Mouse (Mus musculus) thymus, postnatal 10 days (tissue): ENCODE measurements around the gene Rpa1.

ENCODE experiments used
- DNase-seq, 2 experiments: peaks; one replicate each; pipeline ENCODE4 v3.0.0; 2021; ENCODE audit warnings: low spot score in 2 of 2

Gene Rpa1

GRCm38 (mm10) chr11:75262791-75263190 lies 85.3 kb downstream of the Rpa1 start:
- no peak for DNase-seq

GRCm38 (mm10) chr11:75262181-75262580 lies 85.9 kb downstream of the Rpa1 start:
- DNase-seq = no peak

DNA sequence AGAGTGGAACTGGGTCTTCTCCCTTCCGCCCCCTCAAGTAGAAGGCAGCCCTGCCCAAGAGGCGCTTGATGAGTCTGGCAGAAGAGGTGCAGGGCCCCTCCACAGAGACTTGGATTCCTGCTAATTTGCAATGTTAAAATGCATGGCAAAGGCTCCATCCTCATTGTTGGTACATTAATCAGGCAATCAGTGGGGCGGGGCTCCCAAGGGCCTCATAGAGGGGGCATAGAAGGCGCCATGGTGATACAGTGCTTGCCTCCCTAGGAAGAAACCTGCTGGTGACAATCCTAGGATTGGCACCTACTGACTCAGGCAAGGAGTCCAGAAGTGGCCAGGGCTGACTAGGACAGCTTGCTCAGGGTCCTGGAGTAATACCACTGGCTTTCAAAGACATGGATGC lies 86.4 kb downstream of the Rpa1 start:
- DNase-seq = no peak

DNA sequence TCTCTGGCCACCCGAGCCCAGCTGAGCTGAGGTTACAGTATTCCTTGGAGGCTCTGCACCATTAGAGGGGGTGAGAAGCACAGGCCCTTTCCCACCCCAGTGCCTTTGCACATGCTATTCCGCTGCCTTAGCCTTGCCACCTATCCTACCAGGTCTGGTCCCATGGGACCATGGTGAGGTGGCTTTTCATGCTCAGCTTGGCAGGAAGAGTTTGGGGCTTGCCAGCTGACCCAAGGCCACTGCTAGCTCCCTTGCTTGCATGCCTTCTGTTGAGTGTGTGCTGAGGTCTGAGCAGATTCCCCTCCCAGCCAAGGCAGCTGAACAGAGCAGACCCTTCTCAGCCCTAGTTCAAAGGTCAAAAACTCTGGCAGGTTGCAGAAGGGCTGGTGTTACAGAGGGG lies 87.1 kb downstream of the Rpa1 start:
- DNase-seq = no peak

DNA sequence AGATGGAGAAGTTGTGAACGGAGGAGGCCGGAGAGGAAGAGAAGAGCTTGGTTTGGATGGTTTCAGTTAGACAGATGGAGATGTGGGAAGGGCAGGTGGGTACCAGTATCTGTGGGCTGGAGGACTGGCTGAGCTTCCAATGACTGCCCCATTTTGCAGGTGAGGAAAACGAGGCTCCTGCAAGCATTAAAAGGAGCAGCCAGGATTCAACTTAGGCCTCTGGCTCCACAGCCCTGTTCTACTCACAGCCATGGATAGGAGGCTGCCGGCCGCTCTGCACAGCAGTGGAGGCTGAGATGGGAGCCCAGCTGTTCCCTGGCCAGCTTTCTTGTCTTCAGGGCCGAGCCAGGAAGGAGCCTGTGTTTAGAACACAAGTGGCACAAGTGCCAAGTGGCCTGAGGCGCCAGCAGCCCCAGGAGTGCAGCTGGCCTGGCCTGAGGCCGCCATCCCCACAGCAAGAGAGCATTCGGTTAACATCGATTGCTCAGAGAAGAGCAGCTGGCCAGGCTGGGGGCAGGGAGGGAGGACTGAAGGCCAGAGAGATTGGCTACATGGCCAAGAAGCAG lies 88.0 kb downstream of the Rpa1 start:
- DNase-seq = no peak

DNA sequence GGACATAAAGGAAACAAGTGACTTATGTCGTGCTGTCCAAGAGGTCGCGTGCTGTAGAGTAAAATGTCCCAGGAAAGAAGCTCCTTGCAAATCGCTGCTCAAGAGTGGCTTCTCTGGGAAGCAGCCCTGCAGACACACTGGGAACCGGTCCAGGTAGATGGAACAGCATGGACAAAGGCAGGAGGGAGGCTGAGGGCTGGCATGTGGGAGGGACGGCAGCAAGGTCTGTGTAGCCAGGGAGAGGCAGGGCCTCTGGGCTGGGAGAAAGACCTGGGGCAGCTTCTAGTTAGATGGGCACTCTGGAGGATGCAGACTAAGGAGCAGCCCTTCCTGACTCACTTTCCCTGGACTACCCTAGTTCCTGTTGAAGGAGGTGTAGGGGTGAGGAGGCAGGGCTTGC lies 88.7 kb downstream of the Rpa1 start:
- DNase-seq = no peak

- no peak for DNase-seq
Measured at GRCm38 (mm10) chr11:75257056-75257648, 91.0 kb downstream of the Rpa1 start.

GRCm38 (mm10) chr11:75255330-75255729 lies 92.8 kb downstream of the Rpa1 start:
- no peak for DNase-seq

DNA sequence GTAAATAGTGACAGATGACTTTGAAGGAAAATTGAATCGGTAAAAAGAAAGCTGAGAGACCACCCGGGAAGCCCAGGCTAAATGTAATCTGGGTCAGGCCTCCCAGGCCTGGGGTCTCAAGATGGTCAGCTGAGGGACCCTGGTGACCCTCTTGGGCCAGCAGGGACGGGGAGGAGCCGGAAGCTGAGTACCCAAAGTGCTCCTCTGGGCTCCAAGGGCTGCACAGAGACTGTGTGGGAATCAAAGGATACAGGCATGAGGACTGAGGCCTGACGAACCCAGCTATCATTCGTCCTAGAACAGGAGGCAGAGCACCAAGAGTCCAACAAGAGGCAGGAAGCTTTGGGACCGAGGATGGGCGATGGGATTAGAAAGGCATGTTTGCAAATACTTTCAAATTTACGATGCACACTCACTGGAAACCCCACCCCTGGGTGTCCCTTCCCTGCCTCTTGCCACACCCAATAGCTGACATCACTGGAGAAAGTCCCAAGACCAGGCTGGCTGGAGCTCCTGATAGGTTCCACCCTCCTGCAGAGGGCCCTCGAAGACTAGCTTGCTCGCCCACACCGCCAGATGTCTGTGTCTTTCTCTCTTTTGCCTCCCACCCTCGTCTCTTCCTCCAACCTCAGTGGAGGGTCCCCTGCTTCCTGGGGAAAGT lies 93.7 kb downstream of the Rpa1 start:
- DNase-seq = peak in 1 of 2 experiments; percentile 18

DNA sequence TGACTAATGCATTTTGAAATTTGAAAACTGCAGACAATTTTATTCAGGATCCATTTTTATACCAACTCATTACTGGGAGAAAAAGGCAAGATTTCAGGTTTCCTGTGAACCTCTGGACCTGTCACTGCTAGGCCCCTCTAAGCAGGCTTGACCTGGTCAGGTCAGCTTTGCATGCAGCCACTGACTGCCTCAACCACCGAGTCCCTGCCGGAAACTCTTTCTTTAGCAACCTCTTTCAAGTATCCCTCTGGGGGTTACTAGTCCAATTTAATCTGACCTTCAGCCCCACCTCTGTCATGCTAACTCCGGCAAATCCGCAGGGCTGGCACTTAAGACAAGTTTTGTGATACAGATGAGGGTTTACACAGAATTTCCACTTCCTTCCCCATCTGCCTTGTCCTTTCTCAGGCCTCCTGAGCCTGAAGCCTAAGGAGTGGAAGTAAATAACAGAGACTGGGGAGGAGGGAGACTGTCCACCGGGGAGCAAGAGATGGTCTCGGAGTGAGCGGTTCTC lies 96.5 kb downstream of the Rpa1 start:
- no peak for DNase-seq

- no peak for DNase-seq
Measured at GRCm38 (mm10) chr11:75251006-75251512, 97.1 kb downstream of the Rpa1 start.

DNA sequence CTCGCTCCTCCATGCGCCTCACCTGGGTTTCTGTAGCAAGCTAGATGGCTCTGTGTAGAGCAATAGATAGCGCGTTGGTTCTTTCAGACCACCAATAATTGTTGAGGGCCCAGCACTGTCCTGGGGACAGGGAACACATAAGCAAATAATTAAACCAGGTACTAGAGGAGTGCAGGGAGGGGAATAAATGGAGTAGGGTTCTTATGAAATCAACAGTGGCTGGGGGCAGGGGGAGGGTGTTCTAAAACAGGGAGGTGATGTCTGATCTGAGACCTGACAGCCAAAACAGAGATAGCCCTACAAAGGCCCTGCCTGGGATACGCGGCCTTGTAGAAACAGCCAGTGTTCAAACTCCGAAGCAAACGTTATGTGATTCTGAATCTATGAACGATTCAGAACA lies 98.5 kb downstream of the Rpa1 start:
- DNase-seq = no peak
